ENCODE assay signal across 27 mouse cellular contexts in the genomic region with DNA sequence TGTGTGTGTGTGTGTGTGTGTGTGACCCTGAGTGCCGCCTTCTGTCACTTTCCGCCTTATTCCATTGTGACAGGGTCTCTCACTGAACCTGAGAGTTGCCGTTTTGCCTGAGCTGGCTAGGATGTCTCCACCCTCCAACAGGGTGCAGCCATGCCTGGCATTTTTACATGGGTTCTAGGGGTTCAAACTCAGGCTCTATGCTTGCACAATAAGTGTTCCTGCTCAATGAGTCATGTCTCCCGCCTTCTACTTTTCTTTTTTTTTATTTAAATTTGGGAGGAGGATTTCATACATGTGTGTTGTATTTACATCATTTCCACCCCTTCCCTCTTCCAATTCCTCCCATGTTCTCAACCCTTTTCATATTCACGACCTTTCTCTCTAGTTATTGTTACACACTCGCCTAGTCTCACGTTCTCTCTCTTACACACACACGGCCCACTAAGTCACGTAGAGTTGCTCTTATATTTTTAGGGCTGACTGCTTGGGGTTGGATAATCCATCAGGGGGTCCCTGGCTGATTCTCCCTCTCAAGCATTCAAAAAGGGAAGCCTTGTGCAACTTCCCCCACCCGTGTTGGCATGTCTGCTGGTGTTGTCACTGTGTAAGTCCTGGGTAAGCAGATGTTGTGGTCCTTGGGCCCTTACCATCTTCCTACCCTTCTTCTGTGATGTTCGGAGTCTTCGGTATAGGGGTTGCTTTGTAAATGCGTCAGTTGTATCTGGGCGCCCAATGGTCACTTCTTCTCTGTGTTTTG.
A peak's percentile ranks its signal among the peaks of the same experiment; 100 is the strongest.
DNase-seq lines count a peak whose midpoint lies in the region; ATAC-seq and TF ChIP-seq lines count a peak whose summit lies in the region.
"Had no signal": no experiment of that assay in that cellular context is flagged by ENCODE, and none has a peak within 500 bp of the region (broad histone marks: within the 10 kb centered on the region; RNA-seq: fewer than 3 reads in every experiment).

No protein-coding gene starts in this region.

- peaks cover 6% of the 10 kb centered on the region for H3K36me3 ChIP-seq in forebrain, embryonic 10.5 days (replicated peaks)
- H3K36me3 ChIP-seq in forebrain, postnatal 0 days (ENCODE audit: insufficient read depth): no peaks in the 10 kb centered on the region; the same call in 1 of the 2 replicates
- no peaks in the 10 kb centered on the region for H3K36me3 ChIP-seq in lung, postnatal 0 days (ENCODE audit: insufficient read depth, low read length)
- H3K36me3 ChIP-seq: forebrain, embryonic 15.5 days; heart, embryonic 12.5 days; limb, embryonic 10.5 days had no signal

- TF ChIP-seq EP300 in lung, postnatal 0 days (IDR thresholded peaks at IDR 0.05): no peak

- ATAC-seq in forebrain, postnatal 0 days: no peak
- peak; percentile 44 for ATAC-seq in lung, postnatal 0 days
- ATAC-seq in granulocyte monocyte progenitor cell, adult 5-6 weeks (replicated peaks; ENCODE audit: poor library complexity, severe bottlenecking): peak; percentile 64
- ATAC-seq: forebrain, embryonic 15.5 days; Patski had no signal

- 91% methylated on average over 14 of the region's 14 CpGs for WGBS in forebrain, embryonic 10.5 days
- 93% methylated on average over 14 of the region's 14 CpGs for WGBS in forebrain, postnatal 0 days
- WGBS in lung, postnatal 0 days: 84% methylated on average over 14 of the region's 14 CpGs

- no peak for DNase-seq in forebrain, embryonic 10.5 days (ENCODE audit: extremely low spot score, low spot score)
- DNase-seq in forebrain, postnatal 0 days: no peak
- DNase-seq in lung, postnatal 0 days (ENCODE audit: low spot score): peak; percentile 52
- no peak for DNase-seq in lung, postnatal 4 days
- DNase-seq in gastrocnemius, adult 8-10 months (ENCODE audit: low spot score in 2 of 2): no peak
- no peak for DNase-seq in frontal cortex, postnatal 14 days (ENCODE audit: low spot score in 2 of 2)
- DNase-seq in left cerebral cortex, adult 9 months (ENCODE audit: low spot score in 2 of 2): no peak
- DNase-seq: adrenal gland, adult 2 months; cerebellum, adult 18-20 months; cerebellum, postnatal 14 days; heart, postnatal 10 days; kidney, adult 11 months; kidney, postnatal 4 days; liver; lung, postnatal 10 days; midbrain, embryonic 14.5 days; right cerebral cortex, adult 18-20 months; thymus, adult 2 months; thymus, postnatal 4 days had no signal

- H3K4me2 ChIP-seq in forebrain, postnatal 0 days (ENCODE audit: low read depth): no peak overlapping the region
- H3K4me2 ChIP-seq in lung, postnatal 0 days (replicated peaks; ENCODE audit: low read depth, low read length): no peak overlapping the region
- H3K4me2 ChIP-seq: forebrain, embryonic 15.5 days; heart, embryonic 12.5 days; hindbrain, embryonic 13.5 days had no signal

- peaks cover 8% of the 10 kb centered on the region; the same call in 1 of the 2 replicates for H3K9me3 ChIP-seq in forebrain, embryonic 10.5 days
- no peaks in the 10 kb centered on the region for H3K9me3 ChIP-seq in forebrain, postnatal 0 days (ENCODE audit: low read length)
- no peaks in the 10 kb centered on the region for H3K9me3 ChIP-seq in lung, postnatal 0 days (ENCODE audit: low read length)
- H3K9me3 ChIP-seq: forebrain, embryonic 15.5 days; limb, embryonic 10.5 days had no signal

- TF ChIP-seq CTCF in forebrain, postnatal 0 days (IDR thresholded peaks at IDR 0.05; ENCODE audit: low read depth): no peak
- no peak for TF ChIP-seq CTCF in lung, postnatal 0 days (IDR thresholded peaks at IDR 0.05)

- H3K4me3 ChIP-seq in forebrain, embryonic 10.5 days: no peak overlapping the region
- H3K4me3 ChIP-seq in forebrain, postnatal 0 days (ENCODE audit: low read depth, low read length): no peak overlapping the region
- no peak overlapping the region for H3K4me3 ChIP-seq in lung, postnatal 0 days (ENCODE audit: low read depth, low read length)
- H3K4me3 ChIP-seq: forebrain, embryonic 15.5 days; heart, embryonic 12.5 days; hindbrain, embryonic 13.5 days; left cerebral cortex, adult 2 months; limb, embryonic 10.5 days had no signal

- peaks cover 36% of the 10 kb centered on the region for H3K4me1 ChIP-seq in forebrain, embryonic 10.5 days
- no peaks in the 10 kb centered on the region for H3K4me1 ChIP-seq in forebrain, postnatal 0 days (ENCODE audit: insufficient read depth)
- peaks cover 31% of the 10 kb centered on the region for H3K4me1 ChIP-seq in lung, postnatal 0 days (ENCODE audit: insufficient read depth, low read depth, low read length)

- H3K9ac ChIP-seq in forebrain, postnatal 0 days: no peak overlapping the region
- H3K9ac ChIP-seq in lung, postnatal 0 days (replicated peaks; ENCODE audit: low read depth): no peak overlapping the region
- H3K9ac ChIP-seq: forebrain, embryonic 15.5 days; heart, embryonic 12.5 days; hindbrain, embryonic 13.5 days had no signal

- 0 out of 2 replicates have a peak overlapping the region, but pooled peaks have one; percentile 31 for H3K27ac ChIP-seq in forebrain, embryonic 10.5 days
- H3K27ac ChIP-seq in forebrain, postnatal 0 days (ENCODE audit: low read depth, low read length): no peak overlapping the region
- no peak overlapping the region for H3K27ac ChIP-seq in lung, postnatal 0 days (ENCODE audit: low read length)
- H3K27ac ChIP-seq: forebrain, embryonic 15.5 days; hindbrain, embryonic 13.5 days; left cerebral cortex, adult 2 months; limb, embryonic 10.5 days; stomach, postnatal 0 days had no signal

- H3K27me3 ChIP-seq in forebrain, embryonic 10.5 days (ENCODE audit: poor library complexity, severe bottlenecking): no peaks in the 10 kb centered on the region
- no peaks in the 10 kb centered on the region for H3K27me3 ChIP-seq in forebrain, postnatal 0 days (ENCODE audit: insufficient read depth, low read length)
- no peaks in the 10 kb centered on the region for H3K27me3 ChIP-seq in lung, postnatal 0 days (replicated peaks; ENCODE audit: insufficient read depth, low read length)
- H3K27me3 ChIP-seq: forebrain, embryonic 15.5 days; heart, embryonic 12.5 days; hindbrain, embryonic 13.5 days; Patski had no signal
